Mouse (Mus musculus) embryo, embryonic 10.5 days (tissue): Measurements from ENCODE around the gene Cd81.

ENCODE experiments used
- DNase-seq: peaks from one replicate; pipeline ENCODE4 v3.0.0-alpha.2; 2015; ENCODE audit warnings: low spot score

Gene Cd81

GRCm38 (mm10) chr7:143070506-143071070 is 18.0 kb downstream of the Cd81 start:
- no peak for DNase-seq

DNA sequence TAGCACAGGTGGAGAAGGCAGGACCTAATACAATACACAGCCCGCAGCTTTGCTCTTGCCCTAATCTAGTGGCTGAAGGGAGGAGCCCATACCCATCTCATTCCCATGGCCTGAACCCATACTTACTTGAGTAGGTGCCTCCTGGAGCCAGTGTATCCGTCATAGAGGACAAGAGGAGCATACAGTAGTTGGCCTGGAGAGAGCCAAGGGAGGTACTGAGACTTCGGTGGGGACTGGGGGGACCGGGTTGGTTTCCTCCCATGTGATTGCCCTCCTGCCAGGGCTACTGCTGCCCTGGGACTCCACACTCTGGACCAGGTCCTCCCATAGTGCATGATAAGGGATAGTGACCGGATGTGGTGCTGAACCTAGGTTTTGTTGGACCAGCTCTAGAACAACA is 20.1 kb downstream of the Cd81 start:
- no peak for DNase-seq

DNA sequence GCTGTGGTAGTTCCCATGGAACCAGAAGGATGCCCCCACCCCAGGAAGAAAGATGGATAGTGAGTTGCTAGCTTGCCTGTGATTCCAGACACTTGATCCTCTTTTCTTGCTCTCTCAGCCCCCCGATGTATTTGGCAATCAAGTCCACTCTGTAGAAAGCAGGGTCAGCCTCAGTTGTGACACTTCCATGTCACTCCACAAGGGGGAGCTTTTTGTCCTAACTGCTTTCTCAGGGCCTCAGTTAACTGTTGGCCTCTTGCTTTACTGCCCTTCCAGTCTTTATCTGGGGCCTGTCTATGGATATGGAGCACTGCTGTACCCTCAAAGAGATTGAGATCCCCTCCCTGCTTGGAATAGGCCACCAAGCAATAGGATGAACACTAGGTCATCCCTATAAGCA is 20.5 kb downstream of the Cd81 start:
- peak; percentile 73 for DNase-seq

DNA sequence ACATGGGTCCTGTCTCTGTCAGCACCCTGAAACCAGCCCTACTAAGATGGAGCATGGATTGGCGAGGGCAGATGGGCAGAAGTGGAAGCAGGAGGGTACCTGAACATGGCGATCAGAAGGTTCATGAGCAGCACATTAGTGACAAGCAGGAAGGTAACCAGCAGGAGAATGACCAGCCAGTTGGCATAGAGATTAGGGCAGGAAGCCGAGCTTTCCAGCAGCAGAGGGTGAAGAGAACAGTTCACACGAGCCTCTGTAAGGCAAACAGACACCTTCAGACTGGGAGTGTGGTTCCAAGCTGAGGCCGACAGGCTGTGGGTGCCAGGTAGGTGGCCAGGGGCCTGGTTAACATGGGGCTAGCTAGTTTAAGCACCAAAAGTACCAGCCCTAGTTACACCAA is 22.9 kb downstream of the Cd81 start:
- no peak for DNase-seq

DNA sequence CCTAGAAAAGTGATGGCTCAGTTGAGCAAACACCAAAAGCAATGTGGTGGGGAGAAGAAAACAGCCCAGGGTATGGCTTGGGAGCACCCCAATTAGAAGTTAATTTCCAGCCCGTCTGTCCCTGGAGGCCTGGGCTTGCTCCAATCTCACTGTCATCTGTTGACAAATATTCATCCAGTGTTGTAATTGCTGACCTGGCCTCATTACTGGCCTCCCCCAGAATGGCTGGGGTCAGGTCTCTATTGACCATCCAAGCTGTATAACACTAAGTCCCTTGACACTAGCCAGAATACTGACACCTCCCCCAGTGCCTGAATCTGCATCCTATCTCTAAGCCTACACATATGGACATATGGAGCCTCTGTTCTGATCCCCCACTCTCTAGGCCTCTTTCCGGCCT is 24.8 kb downstream of the Cd81 start:
- no peak for DNase-seq

DNA sequence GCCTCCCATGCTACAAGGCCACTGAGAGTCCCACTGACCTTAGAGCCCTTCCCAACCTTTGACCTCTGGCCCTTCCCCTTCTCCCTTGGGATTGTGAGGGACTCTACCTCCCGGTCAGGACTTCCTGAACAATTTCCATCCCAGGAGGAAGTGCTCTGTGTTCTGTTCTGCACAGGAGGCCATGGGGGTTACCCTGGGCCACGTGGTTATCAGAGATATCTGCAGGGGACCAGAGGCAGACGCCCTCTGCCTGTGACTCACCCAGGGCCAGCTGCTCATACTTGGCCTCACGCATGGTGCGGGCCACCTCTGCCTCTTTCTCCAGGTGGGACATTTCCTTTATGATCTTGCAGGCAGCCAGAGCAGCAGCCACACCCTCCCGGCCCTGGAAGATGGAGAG is 29.5 kb downstream of the Cd81 start:
- DNase-seq: no peak

DNA sequence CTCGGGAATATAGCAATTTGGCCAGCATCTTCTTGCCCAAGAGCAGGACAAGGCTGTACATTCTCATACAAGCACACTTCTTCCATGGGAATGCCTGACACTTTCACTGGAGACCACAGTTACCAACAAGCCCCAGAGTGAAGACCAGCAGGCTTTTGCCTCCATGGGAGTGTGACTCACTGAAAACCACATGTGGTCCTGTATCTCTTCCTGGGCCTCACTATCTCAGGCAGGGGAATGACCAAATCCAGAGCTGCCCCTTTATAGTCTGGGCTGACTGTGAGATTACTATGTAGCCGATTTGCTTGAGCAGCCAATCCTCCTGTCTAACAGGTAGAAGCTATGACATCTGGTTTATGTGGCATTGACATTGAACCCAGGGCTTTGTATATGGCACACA is 31.2 kb downstream of the Cd81 start:
- DNase-seq: no peak

DNA sequence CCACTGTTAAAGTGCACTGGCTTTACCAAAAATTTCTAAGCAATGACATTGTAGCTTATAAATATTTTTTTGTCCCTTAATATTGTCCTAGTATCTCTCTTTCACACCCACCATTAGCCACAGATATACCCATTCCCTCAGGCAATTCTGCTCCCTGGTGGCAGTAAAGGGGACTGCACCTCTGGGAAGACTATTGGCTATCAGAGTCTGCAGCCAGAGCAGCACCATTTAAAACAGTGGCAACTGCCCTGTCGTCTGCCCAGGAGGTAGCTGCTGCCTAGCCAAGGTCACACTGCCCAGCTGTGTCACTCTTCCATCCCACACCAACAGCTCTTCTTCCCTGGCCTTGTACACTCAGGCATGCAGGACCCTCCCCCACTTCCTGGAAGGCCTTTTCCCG is 33.8 kb downstream of the Cd81 start:
- peak; percentile 78 for DNase-seq

DNA sequence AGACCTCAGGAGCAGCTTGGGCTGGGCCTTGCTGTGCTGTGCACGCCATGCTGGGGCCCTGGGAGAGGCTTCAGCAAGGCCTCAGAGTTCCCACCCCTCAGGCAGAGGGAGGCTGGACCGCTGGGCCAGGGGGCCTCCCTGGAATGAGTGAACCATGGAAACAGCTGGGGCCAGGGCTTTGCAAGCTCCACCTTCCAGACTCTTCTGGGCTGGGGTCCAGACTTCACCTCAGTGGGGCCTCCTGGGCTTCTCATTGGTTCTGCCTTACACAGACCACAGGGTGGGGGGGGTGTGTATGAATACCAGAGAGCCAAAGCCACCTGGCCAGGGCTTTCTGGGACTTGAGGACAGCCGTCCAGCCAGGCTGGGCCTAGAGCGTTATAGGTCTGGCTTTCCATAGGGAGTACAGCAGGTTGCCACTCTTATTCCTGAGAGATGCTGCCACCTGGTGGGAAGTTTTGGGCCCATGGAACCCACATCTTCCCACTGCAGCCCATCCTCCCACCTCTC is 34.6 kb downstream of the Cd81 start:
- DNase-seq: peak; percentile 69

DNA sequence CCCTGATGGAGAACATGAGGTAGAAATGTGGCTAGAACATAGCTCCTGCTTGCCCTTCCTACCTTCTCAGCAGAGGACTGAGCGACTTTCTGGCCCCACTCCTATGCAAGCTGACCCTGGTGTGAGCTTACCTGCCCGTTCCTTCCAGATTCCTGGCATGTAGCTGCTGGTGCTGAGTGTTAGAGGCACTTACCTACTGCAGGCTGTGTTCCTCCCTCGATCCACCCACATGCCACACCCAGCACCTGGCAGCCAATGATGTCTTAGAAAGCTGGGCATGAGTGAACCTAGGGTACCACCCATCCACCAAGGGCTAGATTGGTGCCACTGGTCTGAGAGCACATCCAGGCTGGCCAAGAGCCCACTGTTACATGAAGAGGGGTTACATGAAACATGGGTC is 41.3 kb downstream of the Cd81 start:
- no peak for DNase-seq

DNA sequence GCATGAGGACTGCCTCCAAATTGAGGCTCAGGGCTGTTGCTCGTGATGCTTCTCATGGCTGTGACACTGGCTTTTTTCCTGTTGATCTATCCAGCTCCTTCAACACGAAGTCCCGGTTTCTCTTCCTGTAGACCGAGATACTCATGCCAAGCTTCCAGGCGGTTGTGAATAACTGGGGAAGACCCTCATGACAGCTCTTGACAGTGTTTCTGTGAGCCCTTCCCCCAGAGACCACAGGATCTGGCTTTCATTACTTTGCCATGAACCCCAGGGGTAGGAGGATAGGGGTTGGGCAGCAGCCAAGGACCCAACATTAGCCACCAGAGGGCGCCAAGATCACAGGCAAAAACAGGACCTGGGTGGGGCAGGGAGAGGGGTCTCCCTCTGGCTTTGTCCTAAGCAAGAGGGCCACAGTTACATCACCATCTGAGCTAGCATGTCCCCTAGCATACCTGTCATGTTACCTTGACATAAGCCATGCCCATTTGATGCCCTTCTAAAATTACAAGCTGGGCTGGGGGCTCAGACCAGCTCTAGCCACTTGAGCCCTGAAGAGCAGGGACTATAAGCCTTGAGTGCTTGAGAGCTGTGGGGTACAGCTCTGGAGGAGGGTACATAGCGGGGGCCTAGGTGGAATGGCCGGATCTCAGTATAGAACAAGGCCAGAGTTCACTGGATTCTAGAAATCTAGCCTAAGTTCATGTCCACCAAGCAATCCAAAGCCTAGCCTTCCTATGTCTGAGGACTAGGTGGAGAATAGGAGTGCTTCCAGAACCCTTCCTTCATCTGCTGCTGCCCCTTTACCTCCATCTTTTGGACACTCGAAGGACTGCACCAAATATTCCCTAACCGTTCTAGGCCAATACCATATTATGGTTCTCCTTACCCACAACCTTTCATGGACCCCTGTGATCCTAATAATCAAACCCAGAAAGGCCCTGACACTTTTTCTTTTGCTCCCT is 42.3 kb downstream of the Cd81 start, which contains the start of gene Trpm5:
Gene Trpm5 (minus strand): TSS at position 51 of the 962 bp plus-strand sequence.
- peak; percentile 83 for DNase-seq

- no peak for DNase-seq
These were observed 43.0 kb downstream of the Cd81 start for GRCm38 (mm10) chr7:143095554-143095907.

DNA sequence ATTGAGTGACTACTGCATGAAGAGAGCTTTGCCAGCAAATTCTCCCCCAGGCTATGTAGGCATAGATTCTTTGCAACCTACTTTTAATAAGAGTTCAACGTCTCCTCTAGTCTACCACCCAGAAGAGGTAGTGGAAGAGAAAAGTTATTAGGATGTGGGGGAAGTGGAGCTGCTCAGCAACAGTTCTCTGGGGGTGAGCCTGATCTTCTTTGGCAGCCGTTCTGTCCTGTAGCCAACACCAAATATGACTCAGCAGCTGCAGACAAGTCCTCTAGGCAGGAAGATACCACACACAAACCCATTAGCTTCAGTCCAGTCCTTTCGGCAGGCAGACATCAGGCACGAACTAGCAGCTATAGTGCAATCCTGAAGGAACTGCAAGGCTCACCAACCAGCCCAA is 48.2 kb downstream of the Cd81 start:
- no peak for DNase-seq

DNA sequence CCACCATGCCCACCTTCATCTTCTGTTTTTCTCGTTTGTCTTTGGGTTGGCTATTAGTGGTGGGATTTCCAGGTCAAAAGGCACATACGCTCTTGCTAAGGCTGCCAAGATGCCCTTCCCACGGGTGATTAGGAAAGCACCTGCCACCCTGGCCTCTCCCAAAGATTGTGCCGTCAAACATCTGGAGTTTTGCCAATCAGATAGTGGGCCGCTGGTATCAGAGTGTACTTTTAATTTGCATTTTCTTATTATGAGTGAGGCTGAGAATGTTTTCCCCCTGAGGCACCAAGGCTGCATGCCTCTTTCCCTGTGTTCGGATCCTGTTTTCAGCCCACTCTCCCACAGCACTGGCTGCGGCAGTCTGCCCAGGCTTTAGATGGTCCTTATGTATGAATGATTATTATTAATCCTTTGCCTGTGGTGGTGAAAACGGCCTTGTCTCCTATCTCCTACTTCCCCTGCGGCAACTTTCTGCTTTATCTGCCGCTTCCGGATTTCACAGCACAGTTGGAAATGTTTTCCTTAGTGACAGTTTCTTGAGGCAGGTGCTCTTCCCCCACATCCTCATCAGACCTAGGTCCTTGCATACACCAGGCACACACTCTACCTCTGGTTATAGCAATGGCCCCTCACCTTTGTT is 52.8 kb downstream of the Cd81 start:
- DNase-seq: no peak

- no peak for DNase-seq
These were observed 53.5 kb downstream of the Cd81 start, which contains the start of gene Kcnq1 for GRCm38 (mm10) chr7:143106062-143106461. Gene Kcnq1, plus strand, starts transcription at chr7:143106362.

DNA sequence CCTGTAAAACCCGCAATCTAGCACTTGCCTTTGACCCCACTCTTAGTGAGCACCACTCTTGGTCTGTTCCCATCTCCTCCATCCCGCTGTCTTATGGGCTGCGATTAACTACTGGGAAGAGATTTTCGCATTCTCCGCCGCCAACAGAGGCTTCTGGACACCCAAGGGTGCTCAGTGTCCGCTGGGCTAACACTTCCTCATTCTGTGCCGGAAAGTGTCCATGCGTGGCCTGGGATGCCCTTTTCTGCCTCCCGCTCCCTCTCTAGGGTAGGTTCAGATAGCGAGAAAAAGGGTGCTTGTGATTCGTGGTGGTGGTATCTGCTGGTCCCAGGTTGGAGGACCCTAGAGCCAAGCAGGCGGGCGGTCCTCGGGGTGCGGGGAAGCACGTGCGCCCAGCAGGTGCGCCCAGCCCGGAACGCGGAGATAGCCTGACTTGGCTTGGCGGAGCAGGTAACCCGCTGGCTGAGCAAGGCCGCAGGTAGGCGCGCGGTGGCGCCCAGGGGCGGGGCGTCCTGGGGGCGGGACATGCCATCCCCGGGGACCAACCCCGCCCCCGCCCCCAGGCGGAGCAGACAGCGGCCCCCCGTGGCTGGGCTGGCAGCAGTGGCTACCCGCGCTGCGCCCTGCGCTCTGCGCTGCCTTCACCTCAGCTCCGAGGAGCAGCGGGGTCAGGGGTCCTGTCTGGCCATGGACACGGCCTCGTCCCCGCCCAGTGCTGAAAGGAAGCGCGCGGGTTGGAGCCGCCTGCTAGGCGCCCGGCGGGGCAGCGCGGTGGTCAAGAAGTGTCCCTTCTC is 54.3 kb downstream of the Cd81 start:
- DNase-seq: peak; percentile 33

GRCm38 (mm10) chr7:143108200-143108599 is 55.7 kb downstream of the Cd81 start:
- no peak for DNase-seq

GRCm38 (mm10) chr7:143108996-143109660 is 56.6 kb downstream of the Cd81 start:
- no peak for DNase-seq

DNA sequence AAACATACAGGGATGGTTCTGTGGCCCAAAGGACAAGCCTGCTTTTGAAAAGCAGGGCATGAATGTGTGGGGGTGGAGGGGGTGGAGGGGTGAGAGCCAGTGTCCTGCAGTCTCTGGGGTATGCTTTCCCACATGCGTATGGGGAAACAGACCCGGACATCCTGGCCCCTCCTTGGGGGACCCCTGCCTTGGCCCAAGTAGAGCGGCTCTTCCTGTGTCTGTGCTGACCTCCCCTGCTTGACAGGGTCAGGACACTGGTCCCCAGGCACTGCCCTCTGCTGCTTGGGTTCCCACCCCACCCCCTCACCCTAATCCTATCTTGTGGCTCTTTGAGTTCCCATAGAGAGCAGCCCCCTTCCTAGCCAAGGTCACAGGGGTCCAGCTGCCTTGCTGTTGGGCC is 57.2 kb downstream of the Cd81 start:
- no peak for DNase-seq

DNA sequence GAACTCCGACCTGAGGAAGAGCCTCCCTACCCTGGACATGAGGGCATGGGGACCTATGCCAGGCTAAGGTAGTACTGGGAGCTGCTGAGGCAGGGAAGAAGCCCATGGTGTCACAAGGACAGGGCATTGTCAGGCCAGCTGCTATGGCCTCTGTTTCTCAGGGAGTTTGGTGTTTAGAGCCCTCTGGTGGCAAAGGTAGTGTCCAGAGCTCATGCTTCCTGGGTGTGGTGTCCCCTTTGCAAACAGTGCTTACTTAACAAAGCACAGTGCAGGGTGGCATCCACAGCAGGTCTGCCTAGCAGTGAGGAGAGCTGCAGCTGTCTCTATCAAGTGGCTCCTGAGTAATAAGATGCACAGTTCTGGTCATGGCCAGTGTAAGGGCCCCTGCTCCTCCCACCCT is 58.3 kb downstream of the Cd81 start:
- no peak for DNase-seq

DNA sequence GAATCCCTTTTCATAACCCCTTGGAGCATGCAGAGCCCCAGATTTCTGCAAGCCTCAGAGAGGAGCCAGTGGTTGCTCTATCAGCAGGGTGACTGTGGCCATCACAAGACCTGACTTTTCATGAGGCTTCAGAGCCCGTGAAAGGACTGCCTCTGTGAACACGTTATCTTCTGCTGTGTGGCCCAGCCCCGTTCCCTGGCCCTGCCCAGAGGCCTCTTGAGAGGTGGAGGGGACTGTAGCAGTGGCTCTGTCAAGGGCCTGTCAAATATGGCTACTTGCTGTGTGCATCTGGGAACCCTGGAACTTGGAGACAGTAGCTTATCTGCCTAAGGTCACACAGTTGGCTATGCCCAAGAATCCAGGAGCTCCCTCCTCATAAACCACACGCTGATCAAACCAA is 59.2 kb downstream of the Cd81 start:
- DNase-seq: no peak
